Mouse (Mus musculus): ENCODE results near the gene Acad9. TPM values are rescaled to one million over a fixed set of nuclear protein-coding genes. Genes with fewer than 3 reads are reported as not detected.

Acad9 gene
- polyA plus RNA-seq, 1 experiment from 2014 or later, result 84.9 TPM

DNA sequence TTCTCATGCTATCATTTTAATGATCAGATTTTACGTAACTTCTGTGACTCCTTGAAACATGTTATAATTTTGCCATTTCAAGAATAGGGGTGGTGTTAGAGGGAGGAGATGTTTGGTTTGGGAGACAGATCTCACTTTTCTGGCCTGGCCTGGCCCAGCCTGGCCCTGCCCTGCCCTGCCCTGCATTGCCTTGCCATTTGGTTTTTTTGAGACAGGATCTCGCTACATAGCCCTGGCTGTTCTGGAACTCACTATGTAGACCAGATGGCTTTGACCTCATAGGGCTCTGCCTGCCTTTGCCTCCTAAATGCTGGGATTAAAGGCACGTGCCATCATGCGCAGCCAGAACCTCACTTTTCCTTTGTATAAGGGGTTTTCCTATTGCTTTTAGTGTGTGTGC is 4.7 kb downstream of the Acad9 start:
- Histone ChIP-seq H3K9me3 (no peaks in the 10 kb centered on the region), H3K9ac (no peak overlapping the region), H3K4me1 (replicated peaks) (peaks cover 9% of the 10 kb centered on the region; the same call in 1 of the 2 replicates), H3K4me3 (replicated peaks) (no peak overlapping the region), H3K27me3 (replicated peaks) (no peaks in the 10 kb centered on the region), H3K36me3 (peaks cover 18% of the 10 kb centered on the region), H3K27ac (no peak overlapping the region), H3K4me2 (replicated peaks) (no peak overlapping the region)
- 97% methylated on average over 4 of the region's 4 CpGs for WGBS
- no peak for ATAC-seq

DNA sequence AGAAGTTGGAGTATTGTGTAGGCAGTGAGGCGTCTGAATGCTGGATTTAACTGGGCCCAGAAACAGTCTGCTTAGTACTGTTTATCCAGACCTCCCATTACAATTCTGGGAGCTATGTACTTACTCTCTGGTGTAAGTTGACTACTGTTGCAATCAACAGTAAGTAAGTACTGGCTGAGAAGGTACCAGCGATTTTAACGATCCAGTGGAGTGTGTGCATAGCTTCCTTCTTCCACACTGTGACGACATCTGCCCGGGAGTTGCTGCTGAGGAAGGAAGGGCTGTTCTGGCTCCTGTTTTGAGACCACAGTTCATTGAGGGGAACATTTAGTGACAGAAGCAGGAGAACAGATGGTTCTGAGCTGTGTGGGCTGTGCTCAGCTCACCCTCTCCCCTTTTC is 5.3 kb downstream of the Acad9 start:
- Histone ChIP-seq H3K9ac (no peak overlapping the region), H3K4me2 (replicated peaks) (no peak overlapping the region), H3K36me3 (peaks cover 24% of the 10 kb centered on the region), H3K27ac (no peak overlapping the region), H3K4me1 (replicated peaks) (peaks cover 9% of the 10 kb centered on the region; the same call in 1 of the 2 replicates), H3K27me3 (replicated peaks) (no peaks in the 10 kb centered on the region), H3K9me3 (no peaks in the 10 kb centered on the region), H3K4me3 (replicated peaks) (no peak overlapping the region)
- ATAC-seq, result no peak
- 89% methylated on average over 5 of the region's 5 CpGs for WGBS

- H3K9me3 ChIP-seq, result no peaks in the 10 kb centered on the region
- H3K4me2 ChIP-seq (replicated peaks), result no peak overlapping the region
- no peak overlapping the region for H3K4me3 ChIP-seq (replicated peaks)
- no peaks in the 10 kb centered on the region for H3K27me3 ChIP-seq (replicated peaks)
- H3K9ac ChIP-seq, result no peak overlapping the region
- ATAC-seq, result no peak
- H3K27ac ChIP-seq, result no peak overlapping the region
- H3K36me3 ChIP-seq, result peaks cover 41% of the 10 kb centered on the region
- 95% methylated on average over 6 of the region's 6 CpGs for WGBS
- H3K4me1 ChIP-seq (replicated peaks), result no peaks in the 10 kb centered on the region
Observed at GRCm38 (mm10) chr3:36074231-36074630, 8.5 kb downstream of the Acad9 start.

GRCm38 (mm10) chr3:36075466-36075865 is 9.7 kb downstream of the Acad9 start:
- peaks cover 41% of the 10 kb centered on the region for H3K36me3 ChIP-seq
- no peak overlapping the region for H3K4me2 ChIP-seq (replicated peaks)
- H3K9ac ChIP-seq, result no peak overlapping the region
- H3K4me3 ChIP-seq (replicated peaks), result no peak overlapping the region
- no peaks in the 10 kb centered on the region for H3K4me1 ChIP-seq (replicated peaks)
- H3K9me3 ChIP-seq, result no peaks in the 10 kb centered on the region
- no peaks in the 10 kb centered on the region for H3K27me3 ChIP-seq (replicated peaks)
- ATAC-seq, result no peak
- no peak overlapping the region for H3K27ac ChIP-seq
- WGBS, result 88% methylated on average over 6 of the region's 6 CpGs

GRCm38 (mm10) chr3:36077386-36077785 is 11.6 kb downstream of the Acad9 start:
- ATAC-seq, result no peak
- H3K4me2 ChIP-seq (replicated peaks), result no peak overlapping the region
- H3K4me3 ChIP-seq (replicated peaks), result no peak overlapping the region
- no peaks in the 10 kb centered on the region for H3K27me3 ChIP-seq (replicated peaks)
- no peaks in the 10 kb centered on the region for H3K4me1 ChIP-seq (replicated peaks)
- 93% methylated on average over 3 of the region's 3 CpGs for WGBS
- no peak overlapping the region for H3K9ac ChIP-seq
- H3K27ac ChIP-seq, result no peak overlapping the region
- peaks cover 42% of the 10 kb centered on the region for H3K36me3 ChIP-seq
- H3K9me3 ChIP-seq, result no peaks in the 10 kb centered on the region

DNA sequence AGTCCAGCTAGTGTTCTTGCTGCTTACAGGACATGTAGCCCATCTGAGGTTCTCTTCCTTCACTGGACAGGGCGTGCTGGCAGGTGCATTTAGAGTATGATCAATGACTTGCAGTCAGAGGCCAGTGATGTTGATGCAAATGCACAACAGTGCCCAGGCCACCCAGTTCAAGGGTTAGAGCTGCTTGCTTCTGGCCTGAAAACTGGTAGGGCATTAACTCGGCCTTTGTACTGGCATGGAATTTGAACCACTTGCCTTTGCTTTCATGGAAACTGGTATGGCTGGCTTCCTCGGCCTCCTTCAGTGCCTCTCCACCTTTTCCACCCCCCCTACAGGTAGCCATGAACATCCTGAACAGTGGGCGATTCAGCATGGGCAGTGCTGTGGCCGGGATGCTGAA is 14.1 kb downstream of the Acad9 start:
- Histone ChIP-seq H3K36me3 (peaks cover 40% of the 10 kb centered on the region), H3K27ac (no peak overlapping the region), H3K9ac (no peak overlapping the region), H3K27me3 (replicated peaks) (no peaks in the 10 kb centered on the region), H3K9me3 (no peaks in the 10 kb centered on the region), H3K4me1 (replicated peaks) (no peaks in the 10 kb centered on the region), H3K4me3 (replicated peaks) (no peak overlapping the region), H3K4me2 (replicated peaks) (no peak overlapping the region)
- ATAC-seq, result no peak
- 88% methylated on average over 5 of the region's 5 CpGs for WGBS

- no peak overlapping the region for H3K4me3 ChIP-seq (replicated peaks)
- no peaks in the 10 kb centered on the region for H3K4me1 ChIP-seq (replicated peaks)
- 90% methylated on average over 5 of the region's 5 CpGs for WGBS
- no peak for ATAC-seq
- H3K36me3 ChIP-seq, result peaks cover 39% of the 10 kb centered on the region
- no peak overlapping the region for H3K9ac ChIP-seq
- no peak overlapping the region for H3K4me2 ChIP-seq (replicated peaks)
- H3K27ac ChIP-seq, result no peak overlapping the region
- H3K9me3 ChIP-seq, result no peaks in the 10 kb centered on the region
- H3K27me3 ChIP-seq (replicated peaks), result no peaks in the 10 kb centered on the region
Observed at GRCm38 (mm10) chr3:36080741-36081140, 15.0 kb downstream of the Acad9 start.

- no peaks in the 10 kb centered on the region for H3K27me3 ChIP-seq (replicated peaks)
- no peaks in the 10 kb centered on the region for H3K9me3 ChIP-seq
- H3K4me1 ChIP-seq (replicated peaks), result no peaks in the 10 kb centered on the region
- 86% methylated on average over 4 of the region's 4 CpGs for WGBS
- peaks cover 36% of the 10 kb centered on the region for H3K36me3 ChIP-seq
- no peak overlapping the region for H3K4me2 ChIP-seq (replicated peaks)
- no peak overlapping the region for H3K27ac ChIP-seq
- no peak overlapping the region for H3K9ac ChIP-seq
- no peak overlapping the region for H3K4me3 ChIP-seq (replicated peaks)
- no peak for ATAC-seq
Observed at GRCm38 (mm10) chr3:36082843-36083242, 17.1 kb downstream of the Acad9 start.

GRCm38 (mm10) chr3:36083381-36083780 is 17.6 kb downstream of the Acad9 start:
- no peak overlapping the region for H3K27ac ChIP-seq
- no peaks in the 10 kb centered on the region for H3K4me1 ChIP-seq (replicated peaks)
- 93% methylated on average over 7 of the region's 7 CpGs for WGBS
- peaks cover 39% of the 10 kb centered on the region for H3K36me3 ChIP-seq
- no peak overlapping the region for H3K9ac ChIP-seq
- no peaks in the 10 kb centered on the region for H3K27me3 ChIP-seq (replicated peaks)
- ATAC-seq, result no peak
- no peaks in the 10 kb centered on the region for H3K9me3 ChIP-seq
- H3K4me2 ChIP-seq (replicated peaks), result no peak overlapping the region
- H3K4me3 ChIP-seq (replicated peaks), result no peak overlapping the region

- Histone ChIP-seq H3K36me3 (peaks cover 40% of the 10 kb centered on the region), H3K4me1 (replicated peaks) (no peaks in the 10 kb centered on the region)
Observed at GRCm38 (mm10) chr3:36085394-36085793, 19.6 kb downstream of the Acad9 start.

DNA sequence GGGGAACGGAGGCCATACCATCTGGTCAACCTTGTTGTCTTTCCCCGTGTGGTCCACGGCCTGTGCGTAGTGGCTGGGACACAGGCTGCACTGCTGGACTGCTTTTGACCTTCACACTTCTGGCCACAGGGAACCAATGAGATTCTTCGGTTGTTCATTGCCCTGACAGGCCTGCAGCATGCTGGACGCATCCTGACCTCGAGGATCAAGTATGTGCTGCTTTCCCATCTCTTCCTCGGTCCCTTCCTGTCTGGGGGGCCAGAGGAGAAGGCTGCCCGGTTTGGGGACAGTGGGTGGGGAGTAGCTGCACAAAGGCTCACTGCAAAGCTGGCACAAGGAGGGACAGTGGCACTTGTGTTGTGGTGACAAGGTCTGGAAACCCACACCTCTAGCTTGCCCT is 21.8 kb downstream of the Acad9 start:
- Histone ChIP-seq H3K9ac (no peak overlapping the region), H3K4me3 (replicated peaks) (no peak overlapping the region), H3K4me2 (replicated peaks) (no peak overlapping the region), H3K27me3 (replicated peaks) (no peaks in the 10 kb centered on the region), H3K36me3 (peaks cover 35% of the 10 kb centered on the region), H3K27ac (no peak overlapping the region), H3K4me1 (replicated peaks) (no peaks in the 10 kb centered on the region), H3K9me3 (no peaks in the 10 kb centered on the region)
- WGBS, result 89% methylated on average over 9 of the region's 9 CpGs
- ATAC-seq, result no peak

More at GRCm38 (mm10) chr3:36085394-36085793, 19.6 kb downstream of the Acad9 start:
- no peaks in the 10 kb centered on the region for H3K27me3 ChIP-seq (replicated peaks)
- ATAC-seq, result no peak
- no peak overlapping the region for H3K4me3 ChIP-seq (replicated peaks)
- H3K4me2 ChIP-seq (replicated peaks), result no peak overlapping the region
- H3K27ac ChIP-seq, result no peak overlapping the region
- no peak overlapping the region for H3K9ac ChIP-seq
- 98% methylated on average over 5 of the region's 5 CpGs for WGBS
- H3K9me3 ChIP-seq, result no peaks in the 10 kb centered on the region

DNA sequence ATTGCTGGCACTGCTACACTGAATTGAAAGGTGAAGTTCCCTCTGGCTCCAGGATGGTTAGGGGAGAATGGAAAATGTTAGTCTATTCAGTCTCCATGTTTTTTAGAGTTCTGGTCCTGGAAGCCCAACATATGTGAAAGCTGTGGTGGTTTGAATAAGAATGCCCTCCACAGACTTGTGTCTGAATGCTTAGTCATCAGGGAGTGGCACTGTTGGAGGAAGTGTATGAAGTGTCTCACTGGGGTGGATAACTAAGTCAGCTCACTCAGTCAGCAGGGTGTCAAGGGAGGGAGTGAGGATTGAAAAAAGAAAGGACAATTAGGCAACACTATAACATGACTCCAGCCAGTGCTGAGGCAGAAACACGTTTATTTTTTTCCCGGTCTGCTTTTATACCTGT is 29.6 kb downstream of the Acad9 start:
- Histone ChIP-seq H3K4me2 (replicated peaks) (no peak overlapping the region), H3K27me3 (replicated peaks) (no peaks in the 10 kb centered on the region), H3K27ac (no peak overlapping the region), H3K4me3 (replicated peaks) (no peak overlapping the region), H3K4me1 (replicated peaks) (no peaks in the 10 kb centered on the region), H3K36me3 (0 out of 2 replicates have a peak, but pooled peaks cover 3% of the 10 kb centered on the region), H3K9ac (no peak overlapping the region), H3K9me3 (no peaks in the 10 kb centered on the region)
- ATAC-seq, result no peak
- 78% methylated on average over 2 of the region's 2 CpGs for WGBS

- Histone ChIP-seq H3K27me3 (replicated peaks) (no peaks in the 10 kb centered on the region), H3K4me1 (replicated peaks) (no peaks in the 10 kb centered on the region), H3K27ac (no peak overlapping the region), H3K4me2 (replicated peaks) (no peak overlapping the region), H3K4me3 (replicated peaks) (no peak overlapping the region), H3K9ac (no peak overlapping the region), H3K9me3 (no peaks in the 10 kb centered on the region), H3K36me3 (no peaks in the 10 kb centered on the region)
- ATAC-seq, result no peak
- WGBS, result 84% methylated on average over 4 of the region's 4 CpGs
Observed at GRCm38 (mm10) chr3:36116076-36116475, 50.3 kb downstream of the Acad9 start.

Data from intestine, embryonic 15.5 days (tissue).